Mouse (Mus musculus): ENCODE measurements around the gene Hao1. TPM values are rescaled to one million over a fixed set of nuclear protein-coding genes. Genes with fewer than 3 reads are reported as not detected.
A peak's percentile ranks its signal among the peaks of the same experiment; 100 is the strongest.

The Hao1 gene
- polyA plus RNA-seq, 1 experiment from 2014 or later: not detected

- DNase-seq (no peak), ATAC-seq (ENCODE audit: insufficient read depth) (no peak)
- TF ChIP-seq CTCF (IDR thresholded peaks at IDR 0.05; ENCODE audit: low read depth): no peak
- Histone ChIP-seq H3K4me1 (ENCODE audit: insufficient read depth) (no peaks in the 10 kb centered on the region), H3K9ac (no peak overlapping the region), H3K36me3 (ENCODE audit: insufficient read depth) (no peaks in the 10 kb centered on the region), H3K4me3 (ENCODE audit: low read depth, low read length) (no peak overlapping the region), H3K9me3 (ENCODE audit: low read depth, low read length) (no peaks in the 10 kb centered on the region), H3K27me3 (ENCODE audit: insufficient read depth, low read length) (no peaks in the 10 kb centered on the region), H3K4me2 (no peak overlapping the region), H3K27ac (ENCODE audit: low read depth) (no peak overlapping the region)
- 78% methylated on average over 8 of the region's 8 CpGs for WGBS
Observed at GRCm38 (mm10) chr2:134544321-134545065, 9.7 kb downstream of the Hao1 start.

DNA sequence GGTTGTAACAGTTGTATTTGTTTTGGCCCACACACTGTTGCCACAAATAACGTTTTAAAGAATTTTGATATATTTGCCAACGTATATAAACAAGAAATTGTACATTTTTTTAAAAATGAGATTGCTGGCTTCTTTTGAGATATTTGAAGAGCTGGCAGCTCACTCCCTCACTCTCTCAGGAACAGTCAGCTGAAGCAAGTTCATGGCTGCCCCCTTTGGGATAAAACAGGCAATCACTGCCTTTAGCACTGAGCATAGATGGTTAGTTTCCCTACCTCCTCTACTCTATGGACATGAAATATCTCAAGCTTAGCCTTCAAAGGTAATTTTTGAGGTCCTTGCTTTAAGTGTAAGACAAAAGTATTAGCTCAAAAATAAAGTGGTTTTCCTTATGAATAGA, 10.7 kb downstream of the Hao1 start:
- H3K9me3 ChIP-seq (ENCODE audit: low read depth, low read length): no peaks in the 10 kb centered on the region
- H3K4me3 ChIP-seq (ENCODE audit: low read depth, low read length): no peak overlapping the region
- H3K9ac ChIP-seq: no peak overlapping the region
- no peak overlapping the region for H3K4me2 ChIP-seq
- no peaks in the 10 kb centered on the region for H3K4me1 ChIP-seq (ENCODE audit: insufficient read depth)
- ATAC-seq (ENCODE audit: insufficient read depth) (no peak), DNase-seq (peak; percentile 28)
- no peak overlapping the region for H3K27ac ChIP-seq (ENCODE audit: low read depth)
- no peaks in the 10 kb centered on the region for H3K27me3 ChIP-seq (ENCODE audit: insufficient read depth, low read length)
- TF ChIP-seq CTCF (IDR thresholded peaks at IDR 0.05; ENCODE audit: low read depth): 0 out of 2 replicates have a peak, but pooled peaks have one; percentile 26
- WGBS: 62% methylated on average over 2 of the region's 2 CpGs
- no peaks in the 10 kb centered on the region for H3K36me3 ChIP-seq (ENCODE audit: insufficient read depth)

- no peak overlapping the region for H3K4me2 ChIP-seq
- ATAC-seq (ENCODE audit: insufficient read depth) (no peak; the same call in 1 of the 2 replicates), DNase-seq (peak; percentile 63)
- H3K9ac ChIP-seq: no peak overlapping the region
- H3K27me3 ChIP-seq (ENCODE audit: insufficient read depth, low read length): no peaks in the 10 kb centered on the region
- WGBS: 58% methylated on average over 5 of the region's 5 CpGs
- H3K27ac ChIP-seq (ENCODE audit: low read depth): no peak overlapping the region
- H3K9me3 ChIP-seq (ENCODE audit: low read depth, low read length): no peaks in the 10 kb centered on the region
- 0 out of 2 replicates have a peak, but pooled peaks have one; percentile 38 for TF ChIP-seq CTCF (IDR thresholded peaks at IDR 0.05; ENCODE audit: low read depth)
- no peak overlapping the region for H3K4me3 ChIP-seq (ENCODE audit: low read depth, low read length)
- no peaks in the 10 kb centered on the region for H3K36me3 ChIP-seq (ENCODE audit: insufficient read depth)
- no peaks in the 10 kb centered on the region for H3K4me1 ChIP-seq (ENCODE audit: insufficient read depth)
Observed at GRCm38 (mm10) chr2:134541019-134541418, 13.1 kb downstream of the Hao1 start.

DNA sequence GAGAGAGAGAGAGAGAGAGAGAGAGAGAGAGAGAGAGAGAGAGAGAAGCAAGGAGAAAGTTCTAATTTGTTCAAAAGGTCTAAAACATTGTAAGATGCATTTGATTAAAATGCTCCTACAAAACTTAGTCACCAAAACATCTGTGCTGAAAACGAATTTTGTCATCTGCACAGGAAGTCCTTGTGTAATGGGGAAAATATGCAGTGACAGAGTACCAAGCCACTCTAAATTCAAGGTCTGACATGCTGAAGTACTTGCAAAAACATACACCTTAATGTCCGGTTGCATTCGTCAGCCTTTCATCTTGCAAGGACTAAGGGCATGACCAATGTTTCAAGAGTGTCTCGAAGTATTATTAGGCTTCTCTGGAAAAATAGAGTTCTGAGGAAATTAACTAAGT, 15.7 kb downstream of the Hao1 start:
- no peaks in the 10 kb centered on the region for H3K9me3 ChIP-seq (ENCODE audit: low read depth, low read length)
- 41% methylated on average over 4 of the region's 4 CpGs for WGBS
- no peak overlapping the region for H3K27ac ChIP-seq (ENCODE audit: low read depth)
- no peak for ATAC-seq (ENCODE audit: insufficient read depth)
- H3K27me3 ChIP-seq (ENCODE audit: insufficient read depth, low read length): no peaks in the 10 kb centered on the region
- H3K9ac ChIP-seq: no peak overlapping the region
- no peak for TF ChIP-seq CTCF (IDR thresholded peaks at IDR 0.05; ENCODE audit: low read depth)
- no peaks in the 10 kb centered on the region for H3K36me3 ChIP-seq (ENCODE audit: insufficient read depth)
- no peak for DNase-seq
- no peak overlapping the region for H3K4me2 ChIP-seq
- H3K4me1 ChIP-seq (ENCODE audit: insufficient read depth): no peaks in the 10 kb centered on the region
- no peak overlapping the region for H3K4me3 ChIP-seq (ENCODE audit: low read depth, low read length)

DNA sequence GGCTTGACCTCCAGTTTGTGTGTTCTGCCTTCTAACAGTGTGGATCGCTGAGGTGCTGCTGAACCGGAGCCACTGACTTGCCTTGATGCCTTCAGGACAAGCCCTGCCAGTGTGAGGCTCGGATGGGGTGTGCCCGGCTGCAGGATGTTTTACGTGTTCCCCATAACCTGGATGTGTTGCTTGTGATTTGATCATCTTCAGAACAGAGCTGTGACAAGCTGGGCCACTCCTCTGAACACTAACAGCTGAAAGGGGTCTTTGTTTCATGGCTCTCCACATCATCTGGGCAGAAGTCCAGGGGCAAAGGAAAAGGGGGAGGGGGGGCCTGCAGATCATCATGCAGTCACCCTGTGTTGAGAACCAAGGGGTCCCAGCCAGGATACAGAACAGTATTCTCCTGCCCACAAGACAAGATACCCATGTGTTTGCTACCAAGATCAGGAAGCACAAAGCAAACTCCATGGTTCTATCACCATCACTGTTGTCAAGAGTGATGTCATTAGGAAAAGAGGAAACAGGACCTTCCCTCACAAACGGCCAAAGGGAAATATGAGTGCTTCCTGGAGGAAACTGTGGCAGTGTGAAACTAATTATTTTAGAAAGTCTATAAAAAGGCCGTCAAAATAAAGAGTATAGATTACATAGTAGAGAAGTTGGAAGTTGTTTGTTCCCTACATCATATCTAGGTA, 25.9 kb downstream of the Hao1 start:
- Histone ChIP-seq H3K4me2 (peak overlapping the region; percentile 43), H3K4me1 (ENCODE audit: insufficient read depth) (no peaks in the 10 kb centered on the region), H3K27ac (ENCODE audit: low read depth) (no peak overlapping the region; the same call in 1 of the 2 replicates), H3K9me3 (ENCODE audit: low read depth, low read length) (no peaks in the 10 kb centered on the region), H3K4me3 (ENCODE audit: low read depth, low read length) (no peak overlapping the region), H3K36me3 (ENCODE audit: insufficient read depth) (no peaks in the 10 kb centered on the region), H3K27me3 (ENCODE audit: insufficient read depth, low read length) (no peaks in the 10 kb centered on the region), H3K9ac (no peak overlapping the region)
- DNase-seq: peak; percentile 9
- TF ChIP-seq CTCF (IDR thresholded peaks at IDR 0.05; ENCODE audit: low read depth): no peak
- 41% methylated on average over 7 of the region's 7 CpGs for WGBS
- peak; percentile 77 for ATAC-seq (ENCODE audit: insufficient read depth)

DNA sequence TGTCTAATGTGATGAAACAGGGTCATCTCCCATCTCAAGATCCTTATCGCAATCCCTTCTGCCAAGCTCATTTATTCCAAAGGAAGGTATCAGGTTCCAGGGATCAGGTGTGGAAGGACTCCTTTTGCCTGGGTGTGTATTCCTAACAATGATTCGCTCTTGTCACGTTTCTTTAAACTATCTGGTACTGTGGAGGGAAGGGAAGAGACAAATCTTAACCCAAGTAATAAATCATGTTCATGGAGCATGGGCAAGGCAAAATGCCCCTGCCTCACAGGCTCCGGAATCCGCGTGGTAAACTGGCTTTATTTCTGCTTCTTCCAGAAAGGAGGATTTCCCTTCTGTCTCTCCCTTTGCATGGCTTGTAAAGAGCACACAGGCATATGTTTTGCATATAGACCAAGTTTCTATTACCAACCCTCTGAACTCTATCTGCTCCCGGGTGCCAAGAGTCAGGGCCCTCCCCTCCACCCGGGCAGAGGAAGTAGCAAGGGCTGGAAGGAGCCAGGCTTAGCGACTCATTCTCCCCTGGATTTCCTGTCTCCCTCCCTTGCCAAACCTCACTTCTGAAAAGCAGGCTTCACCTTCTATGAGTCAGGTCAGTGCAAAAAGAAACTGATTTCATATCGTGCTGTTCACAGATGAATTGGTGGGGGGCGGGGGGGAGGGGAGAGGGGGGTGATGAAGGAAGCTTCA, 26.6 kb downstream of the Hao1 start:
- no peak overlapping the region; the same call in 1 of the 2 replicates for H3K27ac ChIP-seq (ENCODE audit: low read depth)
- no peaks in the 10 kb centered on the region for H3K27me3 ChIP-seq (ENCODE audit: insufficient read depth, low read length)
- H3K4me1 ChIP-seq (ENCODE audit: insufficient read depth): no peaks in the 10 kb centered on the region
- H3K4me2 ChIP-seq: peak overlapping the region; percentile 43
- ATAC-seq (ENCODE audit: insufficient read depth): peak; percentile 74; the same call in 1 of the 2 replicates
- no peaks in the 10 kb centered on the region for H3K9me3 ChIP-seq (ENCODE audit: low read depth, low read length)
- peak; percentile 46 for DNase-seq
- no peak overlapping the region for H3K9ac ChIP-seq
- H3K36me3 ChIP-seq (ENCODE audit: insufficient read depth): no peaks in the 10 kb centered on the region
- 39% methylated on average over 11 of the region's 11 CpGs for WGBS
- TF ChIP-seq CTCF (IDR thresholded peaks at IDR 0.05; ENCODE audit: low read depth): no peak
- H3K4me3 ChIP-seq (ENCODE audit: low read depth, low read length): no peak overlapping the region

GRCm38 (mm10) chr2:134518042-134518441, 36.1 kb downstream of the Hao1 start:
- Histone ChIP-seq H3K36me3 (ENCODE audit: insufficient read depth) (no peaks in the 10 kb centered on the region), H3K4me2 (no peak overlapping the region), H3K4me1 (ENCODE audit: insufficient read depth) (no peaks in the 10 kb centered on the region), H3K9me3 (ENCODE audit: low read depth, low read length) (no peaks in the 10 kb centered on the region), H3K27me3 (ENCODE audit: insufficient read depth, low read length) (no peaks in the 10 kb centered on the region), H3K4me3 (ENCODE audit: low read depth, low read length) (no peak overlapping the region), H3K27ac (ENCODE audit: low read depth) (no peak overlapping the region), H3K9ac (no peak overlapping the region)
- TF ChIP-seq CTCF (IDR thresholded peaks at IDR 0.05; ENCODE audit: low read depth): no peak
- no peak for ATAC-seq (ENCODE audit: insufficient read depth)
- DNase-seq: no peak
